Mouse (Mus musculus) Patski (cell line): Measurements from ENCODE around the gene Nek10. TPM values are rescaled to one million over a fixed set of nuclear protein-coding genes. Genes with fewer than 3 reads are reported as not detected.
"Not testable (repeated sequence)": the region's sequence is repeated elsewhere in the genome, so short reads cannot be mapped to it uniquely, and the experiment has no call there.

ENCODE experiments used
- ATAC-seq: fragments of 100-300 bp; one replicate; pipeline ENCODE4 v1.8.0; 2021
- CTCF ChIA-PET: fragments of 350-600 bp; sonication (Branson Sonifier 250); formaldehyde crosslinking; loops from one replicate; lab custom pipeline; 2022; ENCODE audit warnings: inconsistent platforms; lab: Charles Lee
- POLR2A ChIA-PET: fragments of 350-600 bp; sonication (Branson Sonifier 250); formaldehyde crosslinking; loops from one replicate; lab custom pipeline; 2022; ENCODE audit warnings: antibody characterized with exemption, inconsistent platforms; lab: Charles Lee
- DNase-seq: peaks from one replicate; pipeline ENCODE4 v3.0.0-alpha.2; 2011; ENCODE audit warnings: low read depth, low spot score
- H3K27me3 ChIP-seq: fragments of 371-371 bp; one replicate; pipeline ENCODE4 v1.5.1; 2021
- CTCF ChIP-seq: fragments of 100-300 bp; IDR thresholded peaks from one replicate; pipeline ENCODE4 v1.5.1; 2021
- in situ Hi-C: fragments of 300-500 bp; cut with MboI; formaldehyde crosslinking; loops from 3 replicates; pipeline ENCODE4 v1.11.1; 2018; ENCODE audit warnings: low pct_unique_long_range_greater_than_20kb, mixed read lengths
- polyA plus RNA-seq: library from polyadenylated mRNA; unstranded; gene quantifications from one replicate; pipeline ENCODE4 v1.2.3, GENCODE M21; 2021

Nek10 gene
- polyA plus RNA-seq, 1 experiment from 2014 or later, result not detected

GRCm38 (mm10) chr14:14984710-14985647, 181.8 kb downstream of the Nek10 start:
- H3K27me3 ChIP-seq, result no peaks in the 10 kb centered on the region
- ChIA-PET POLR2A (no interaction called here), CTCF (interaction anchor here (0.7 to 1.5 kb wide), 7 partner anchors 10 to 411 kb away, joined by 3 to 4 read pairs (median 3); no protein-coding TSS in a partner anchor)
- ATAC-seq (peak; percentile 87), DNase-seq (peak; percentile 4)
- TF ChIP-seq CTCF, result peak; percentile 70
- in situ Hi-C loops, result loop anchor here (5.0 kb wide), 1 partner anchor 118 kb away; no protein-coding TSS in a partner anchor

DNA sequence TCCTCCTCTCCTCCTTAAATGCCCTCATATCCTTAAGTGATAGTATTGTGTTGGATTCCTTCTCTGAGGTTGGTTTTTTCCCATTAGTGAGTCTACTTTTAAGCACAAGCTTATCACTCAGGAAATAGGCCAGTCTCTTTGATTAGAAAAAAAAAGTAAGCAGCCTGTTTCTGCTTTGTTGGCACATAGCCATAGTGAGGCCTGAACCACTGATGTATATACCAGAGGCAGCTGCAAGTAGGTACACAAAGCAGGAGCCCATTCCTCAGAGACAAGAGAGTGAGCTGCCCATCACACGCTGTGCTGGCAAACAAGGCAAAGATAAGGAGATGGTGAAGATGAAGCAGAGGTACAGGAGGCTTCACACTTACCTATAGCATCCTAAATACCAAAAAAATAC, 184.2 kb downstream of the Nek10 start:
- no peak for ATAC-seq
- POLR2A ChIA-PET, result no interaction called here
- in situ Hi-C loops, result loop anchor here (5.0 kb wide), 1 partner anchor 120 kb away; no protein-coding TSS in a partner anchor
- CTCF ChIA-PET, result no interaction called here
- no peak for DNase-seq
- no peaks in the 10 kb centered on the region for H3K27me3 ChIP-seq
- TF ChIP-seq CTCF, result no peak

DNA sequence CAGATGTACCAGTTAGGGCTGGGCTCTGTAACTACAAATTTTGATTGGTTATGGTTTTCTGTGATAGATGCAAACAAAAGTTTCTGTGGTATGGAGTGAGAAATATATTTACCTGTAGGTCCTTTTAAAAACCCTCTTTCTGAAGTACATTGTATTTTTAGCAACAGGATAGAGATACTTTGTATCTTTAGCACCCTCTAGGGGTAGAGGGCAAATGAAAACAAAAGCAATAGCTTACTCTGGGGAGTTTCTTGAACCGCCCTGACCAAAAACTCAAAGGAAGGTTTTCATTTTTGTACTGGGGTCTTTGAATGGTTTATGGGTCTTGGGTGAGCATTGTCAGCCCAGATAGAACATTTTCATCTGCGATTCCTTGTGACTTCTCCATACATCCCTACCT, 188.4 kb downstream of the Nek10 start:
- ChIA-PET POLR2A (no interaction called here), CTCF (no interaction called here)
- no peak for TF ChIP-seq CTCF
- H3K27me3 ChIP-seq, result no peaks in the 10 kb centered on the region
- ATAC-seq (no peak), DNase-seq (no peak)
- in situ Hi-C loops, result loop anchor here (5.0 kb wide), 1 partner anchor 64 kb away; no protein-coding TSS in a partner anchor

GRCm38 (mm10) chr14:15011408-15011807, 208.2 kb downstream of the Nek10 start:
- in situ Hi-C loops, result no loop called here
- POLR2A ChIA-PET, result no interaction called here
- no peak for DNase-seq
- CTCF ChIA-PET, result no interaction called here
- no peak for ATAC-seq
- H3K27me3 ChIP-seq, result no peaks in the 10 kb centered on the region
- no peak for TF ChIP-seq CTCF

- in situ Hi-C loops, result no loop called here
- no peak for TF ChIP-seq CTCF
- no peak for ATAC-seq
- no peaks in the 10 kb centered on the region for H3K27me3 ChIP-seq
- ChIA-PET POLR2A (no interaction called here), CTCF (no interaction called here)
- DNase-seq, result no peak
These were observed 211.6 kb downstream of the Nek10 start for GRCm38 (mm10) chr14:15014799-15015198.

GRCm38 (mm10) chr14:15030626-15031025, 227.4 kb downstream of the Nek10 start:
- in situ Hi-C loops, H3K27me3 ChIP-seq, POLR2A ChIA-PET, ATAC-seq, CTCF ChIA-PET, DNase-seq: not testable (repeated sequence)

DNA sequence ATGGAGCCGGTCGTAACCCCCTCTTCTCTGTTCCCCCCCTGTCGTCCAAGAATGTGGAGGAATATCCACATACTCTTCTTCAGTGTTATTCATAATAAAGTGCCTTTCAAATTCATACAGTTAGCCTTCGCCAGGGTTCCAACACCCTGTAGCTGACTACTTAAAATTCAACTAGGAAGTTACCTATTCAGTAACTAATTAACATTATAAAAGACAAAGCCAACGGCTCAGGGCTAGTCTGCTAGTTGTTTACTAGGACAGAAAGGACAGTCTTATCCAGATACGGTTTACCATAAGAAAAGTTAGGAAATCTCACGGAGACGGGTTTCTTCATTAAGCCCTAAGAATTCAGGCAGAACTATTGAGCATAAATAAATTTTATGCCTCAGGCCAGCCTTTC, 231.4 kb downstream of the Nek10 start:
- CTCF ChIA-PET, POLR2A ChIA-PET, H3K27me3 ChIP-seq, ATAC-seq, in situ Hi-C loops, DNase-seq: not testable (repeated sequence)

- in situ Hi-C loops, result no loop called here
- POLR2A ChIA-PET, result no interaction called here
- TF ChIP-seq CTCF, result no peak
- CTCF ChIA-PET, result no interaction called here
- DNase-seq, result no peak
- H3K27me3 ChIP-seq, result no peaks in the 10 kb centered on the region
- ATAC-seq, result no peak
These were observed 245.0 kb downstream of the Nek10 start for GRCm38 (mm10) chr14:15048186-15048585.

GRCm38 (mm10) chr14:15061496-15061895, 258.3 kb downstream of the Nek10 start:
- CTCF ChIA-PET, result no interaction called here
- ATAC-seq, result no peak
- in situ Hi-C loops, result no loop called here
- H3K27me3 ChIP-seq, result no peaks in the 10 kb centered on the region
- no peak for DNase-seq
- POLR2A ChIA-PET, result no interaction called here
- no peak for TF ChIP-seq CTCF

Other genes starting within 250 kb of the Nek10 start
- gene Slc4a7, start 101.1 kb upstream of the Nek10 start, polyA plus RNA-seq, result 18.8 TPM